Mouse (Mus musculus) olfactory bulb, adult 2 months (tissue): ENCODE measurements around the gene Slc6a20b.

Source experiments
- CTCF ChIP-seq: fragments of 200-500 bp; IDR thresholded peaks from 2 replicates; pipeline ENCODE4 v1.5.1; 2012; ENCODE audit warnings: low read depth, mild to moderate bottlenecking, low read length, moderate library complexity; ENCODE audit not compliant: insufficient read depth
- POLR2A ChIP-seq: fragments of 200-500 bp; IDR thresholded peaks from 2 replicates; pipeline ENCODE4 v1.6.1; 2012; ENCODE audit warnings: mild to moderate bottlenecking, low read depth, low read length, moderate library complexity; ENCODE audit not compliant: insufficient read depth

DNA sequence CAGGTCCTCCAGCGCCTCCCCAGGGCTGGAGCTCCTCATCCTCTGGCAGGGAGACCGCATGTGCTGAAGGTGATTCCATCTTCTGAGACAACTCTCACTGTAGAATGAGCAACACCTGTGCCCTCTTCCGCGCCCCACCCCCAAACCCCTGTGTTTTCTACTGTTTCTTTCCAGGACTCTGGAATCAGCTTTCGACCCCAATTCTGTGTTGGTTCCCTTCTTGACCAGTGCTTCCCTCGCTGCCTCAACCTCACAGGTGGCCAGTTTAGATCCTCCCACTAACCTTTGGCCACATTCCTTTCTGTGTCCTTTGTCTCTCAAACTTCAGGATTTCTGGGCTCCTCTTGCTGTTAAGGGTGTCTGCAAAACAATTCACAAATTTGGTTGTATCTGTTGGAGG, at the start of gene Slc6a20b:
- TF ChIP-seq POLR2A = no peak
- no peak for TF ChIP-seq CTCF
